Mouse (Mus musculus) megakaryocyte progenitor cell, adult 5-6 weeks (primary cell): ENCODE measurements at regions not wholly inside any gene's neighbourhood (a gene's known extent, or its start where the extent isn't known, plus 50 kb on each side); places are given as distances from the start of the nearest gene placed in this dataset.
A peak's percentile ranks its signal among the peaks of the same experiment; 100 is the strongest.
"Not testable (repeated sequence)": the region's sequence is repeated elsewhere in the genome, so short reads cannot be mapped to it uniquely, and the experiment has no call there.

Source experiments
- ATAC-seq: replicated peaks from 2 replicates; pipeline ENCODE4 v1.8.0; 2016; ENCODE audit warnings: mild to moderate bottlenecking, moderate TSS enrichment, inconsistent platforms; ENCODE audit not compliant: poor library complexity

- ATAC-seq: no peak
These were observed 847.3 kb downstream of the Bcl11a start for GRCm38 (mm10) chr11:24925135-24925534.

- ATAC-seq: no peak
These were observed 865.8 kb downstream of the Bcl11a start for GRCm38 (mm10) chr11:24943646-24944045.

DNA sequence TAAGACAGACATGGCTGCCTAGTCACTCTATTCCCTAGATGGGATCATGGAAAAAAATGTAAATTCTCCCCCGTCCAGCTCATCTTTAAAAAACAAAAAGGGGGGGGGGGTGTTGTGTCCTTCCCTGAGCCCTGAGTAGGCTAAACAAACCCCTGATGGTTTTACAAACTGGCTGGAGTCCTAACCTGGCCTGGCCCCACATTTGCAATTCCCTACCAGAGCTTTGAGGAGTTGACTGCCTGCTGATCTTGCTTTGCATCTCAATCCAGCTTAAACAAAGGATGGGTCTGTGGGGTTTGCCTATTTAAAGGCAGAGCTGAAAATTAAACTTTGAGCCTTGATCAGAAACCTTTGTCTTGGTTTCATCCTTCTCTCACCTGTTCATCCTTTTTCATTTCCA, 873.3 kb downstream of the Bcl11a start:
- no peak for ATAC-seq

- ATAC-seq: no peak
These were observed 894.5 kb downstream of the Bcl11a start for GRCm38 (mm10) chr11:24972359-24972758.

DNA sequence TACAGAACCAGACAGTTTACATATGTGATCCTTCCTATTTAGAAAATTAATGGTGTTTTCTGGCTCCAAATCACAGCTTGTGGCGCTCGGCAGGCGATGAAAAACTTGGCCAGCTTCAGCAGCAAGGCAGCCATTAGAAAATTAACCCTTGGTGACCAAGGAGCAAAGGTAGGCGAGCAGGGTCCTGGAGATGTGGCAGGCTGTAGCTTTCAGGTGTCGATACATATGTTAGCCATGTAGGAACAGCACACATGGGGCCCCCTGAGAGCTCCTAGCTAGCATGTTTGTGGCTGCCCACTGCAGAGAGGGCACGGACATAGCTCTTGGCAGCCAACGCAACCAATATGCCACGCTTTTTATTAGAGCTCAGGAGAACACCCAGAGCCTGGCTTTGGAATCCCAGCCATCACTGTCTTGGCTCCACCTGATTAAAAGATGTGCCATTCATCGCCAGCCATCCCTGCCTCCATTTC, 902.4 kb downstream of the Bcl11a start:
- no peak for ATAC-seq

DNA sequence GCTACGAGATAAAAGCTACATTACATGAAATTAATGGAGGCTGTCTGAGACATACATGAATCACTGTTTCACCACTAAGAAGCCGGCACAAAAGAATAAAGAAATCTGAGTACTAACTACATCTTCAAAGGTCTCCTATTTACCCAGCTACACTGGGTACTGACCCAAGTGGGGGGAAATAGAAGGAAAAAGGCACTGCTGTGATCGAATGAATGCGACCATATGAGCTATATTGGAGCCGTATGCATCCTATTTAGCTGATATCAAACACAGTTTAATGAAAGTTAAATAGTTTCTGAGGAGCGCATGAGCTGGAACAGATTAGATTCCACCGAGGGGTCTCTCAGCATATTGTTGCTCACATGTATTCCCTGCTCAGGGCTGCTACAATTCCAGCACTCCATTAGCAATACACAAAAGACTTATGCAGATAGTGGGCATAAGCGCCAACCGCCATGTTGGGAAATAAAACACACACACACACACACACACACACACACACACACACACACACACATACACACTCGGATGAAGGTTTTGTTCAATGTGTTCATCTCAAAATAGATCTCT, 905.3 kb downstream of the Bcl11a start:
- no peak for ATAC-seq

GRCm38 (mm10) chr11:25005491-25005890, 927.6 kb downstream of the Bcl11a start:
- no peak for ATAC-seq

DNA sequence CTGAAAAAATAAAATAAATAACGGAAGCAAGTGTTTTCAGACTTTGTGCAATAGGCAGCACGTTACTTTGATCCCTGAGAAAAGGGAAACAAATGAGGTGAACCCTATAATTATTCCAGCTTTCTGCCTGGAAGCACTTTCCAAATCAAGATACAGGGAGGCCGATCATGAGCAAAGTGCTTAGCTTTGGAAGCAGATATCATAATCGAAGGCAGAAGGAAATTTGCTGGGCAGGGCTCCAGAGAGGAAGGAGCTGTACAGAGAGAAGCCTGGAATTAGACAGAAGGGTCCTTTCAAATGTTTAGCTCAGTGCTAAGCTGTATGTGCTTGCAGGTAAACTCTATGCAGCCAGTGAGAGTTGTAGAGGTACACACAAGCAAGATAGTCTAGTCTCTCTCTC, 948.9 kb downstream of the Bcl11a start:
- ATAC-seq: no peak

DNA sequence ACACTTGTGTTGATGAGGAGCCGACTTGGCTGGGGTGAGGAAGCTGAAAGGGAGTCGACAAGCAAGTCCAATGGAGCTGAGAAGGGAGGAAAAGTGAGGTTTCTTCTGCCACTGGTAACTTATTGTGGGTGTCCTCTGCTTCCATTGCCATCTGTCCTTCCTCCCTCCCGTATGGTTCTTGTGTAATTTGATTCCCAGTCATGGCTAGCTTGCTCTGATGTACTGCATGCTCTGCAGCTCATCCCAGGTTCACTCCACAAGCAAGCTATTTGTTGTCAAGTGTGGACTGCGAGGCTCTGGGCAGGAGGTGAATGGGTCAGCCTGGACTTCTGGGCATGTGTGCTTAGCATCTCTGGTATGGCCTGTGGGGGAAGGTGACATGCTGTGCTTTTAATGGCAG, 963.1 kb downstream of the Bcl11a start:
- no peak for ATAC-seq

DNA sequence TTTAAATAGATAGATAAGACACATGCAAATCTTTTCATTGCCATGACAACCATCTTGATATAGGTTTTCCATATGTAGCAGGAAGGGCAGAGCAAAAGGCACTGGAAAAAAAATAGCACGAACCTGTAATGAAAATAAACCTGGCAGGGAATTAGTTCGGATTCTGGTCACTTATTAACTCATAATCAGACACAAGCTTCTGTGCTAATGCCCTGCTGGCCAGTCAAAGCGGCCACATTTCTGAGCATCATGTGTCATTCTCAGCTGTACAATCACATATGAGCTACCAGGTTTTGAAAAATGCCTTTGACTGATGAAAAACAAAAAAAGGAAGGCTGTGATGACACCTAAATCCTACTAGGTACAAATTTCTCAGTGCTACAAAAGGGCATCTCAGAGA, 964.9 kb downstream of the Bcl11a start:
- no peak for ATAC-seq

DNA sequence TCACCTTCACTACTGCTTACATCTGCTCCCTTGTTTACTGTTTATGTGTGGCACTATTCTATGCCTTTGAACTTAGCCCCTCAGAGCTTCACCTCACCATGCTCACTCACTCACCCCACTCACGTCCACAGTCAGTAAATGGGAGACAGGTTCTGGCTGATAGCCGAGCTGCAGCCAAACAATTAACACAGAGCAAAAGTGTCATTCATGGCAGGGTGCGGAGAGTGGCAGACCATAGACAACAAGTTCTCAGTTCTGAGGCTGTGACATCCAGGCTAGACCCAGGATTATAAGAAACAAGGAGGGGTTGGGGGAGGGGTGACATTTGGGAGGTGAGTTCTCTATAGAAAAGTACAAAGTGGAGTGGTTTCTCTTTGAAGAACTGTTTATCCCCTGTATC, 967.5 kb downstream of the Bcl11a start:
- no peak for ATAC-seq

DNA sequence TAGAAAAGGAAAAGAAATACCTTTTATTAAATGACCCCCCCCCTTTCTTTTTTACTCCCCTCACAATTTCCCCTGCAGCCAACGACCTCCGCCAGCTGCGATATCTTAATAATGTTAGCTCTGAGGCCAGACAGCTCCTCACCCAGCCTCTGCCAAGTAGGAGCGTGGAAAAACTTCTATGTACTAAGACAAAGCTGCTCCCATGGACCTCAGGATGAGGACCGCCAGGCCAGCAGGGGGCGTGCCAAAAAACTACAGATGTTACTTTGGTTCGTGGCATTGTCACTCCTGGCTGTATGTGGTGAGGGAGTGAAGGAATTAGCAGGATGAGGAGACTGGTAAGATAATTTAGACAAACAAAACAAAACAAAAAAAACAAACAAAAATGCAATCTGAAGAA, 968.1 kb downstream of the Bcl11a start:
- ATAC-seq: no peak

- ATAC-seq: no peak
These were observed 977.8 kb downstream of the Bcl11a start for GRCm38 (mm10) chr11:25055698-25056097.

DNA sequence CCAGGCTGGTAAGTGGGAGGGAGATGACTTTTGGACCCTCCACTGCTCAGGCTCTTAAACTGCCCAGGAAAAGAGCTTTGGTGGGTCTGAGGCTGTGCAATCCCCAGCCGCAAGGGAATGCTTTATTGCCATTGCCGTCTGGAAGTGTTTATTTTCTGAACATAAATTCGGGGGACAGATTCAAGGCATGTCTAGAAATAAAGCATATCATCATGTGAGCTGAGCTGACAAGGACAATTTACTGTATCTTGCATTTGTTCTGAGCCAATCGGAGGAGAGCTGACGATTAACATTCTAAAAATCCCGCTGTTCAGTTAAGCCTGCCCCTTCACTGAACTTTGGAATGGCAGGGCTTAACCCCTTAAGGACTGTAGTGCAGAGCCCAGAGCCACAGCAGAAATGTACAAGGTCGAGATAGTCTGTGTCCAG, 979.3 kb downstream of the Bcl11a start:
- no peak for ATAC-seq

GRCm38 (mm10) chr11:25057543-25057942, 979.7 kb downstream of the Bcl11a start:
- no peak for ATAC-seq

GRCm38 (mm10) chr11:25063042-25063441, 985.2 kb downstream of the Bcl11a start:
- ATAC-seq: no peak

- no peak for ATAC-seq
These were observed 986.1 kb downstream of the Bcl11a start for GRCm38 (mm10) chr11:25063978-25064377.

DNA sequence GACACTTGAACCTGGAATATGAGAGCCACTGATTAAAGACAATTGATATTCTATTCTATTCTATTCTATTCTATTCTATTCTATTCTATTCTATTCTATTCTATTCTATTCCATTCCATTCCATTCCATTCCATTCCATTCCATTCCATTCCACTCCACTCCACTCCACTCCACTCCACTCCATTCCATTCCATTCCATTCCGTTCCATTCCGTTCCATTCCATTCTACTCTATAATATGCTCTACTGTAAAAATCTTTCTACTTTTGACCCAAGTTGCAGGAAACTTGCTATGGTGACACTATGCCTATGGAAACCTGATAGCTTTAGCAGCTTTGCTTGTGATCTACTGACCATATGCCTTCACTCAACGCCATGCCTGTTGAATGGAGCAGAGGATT, 1022.1 kb downstream of the Bcl11a start:
- ATAC-seq: not testable (repeated sequence)

- ATAC-seq: peak; percentile 46; the same call in 1 of the 2 replicates
These were observed 1026.6 kb downstream of the Bcl11a start for GRCm38 (mm10) chr11:25104432-25104831.

- ATAC-seq: no peak
These were observed 1046.6 kb downstream of the Bcl11a start for GRCm38 (mm10) chr11:25124458-25124857.

GRCm38 (mm10) chr11:25142226-25142625, 1064.4 kb downstream of the Bcl11a start:
- ATAC-seq: no peak

DNA sequence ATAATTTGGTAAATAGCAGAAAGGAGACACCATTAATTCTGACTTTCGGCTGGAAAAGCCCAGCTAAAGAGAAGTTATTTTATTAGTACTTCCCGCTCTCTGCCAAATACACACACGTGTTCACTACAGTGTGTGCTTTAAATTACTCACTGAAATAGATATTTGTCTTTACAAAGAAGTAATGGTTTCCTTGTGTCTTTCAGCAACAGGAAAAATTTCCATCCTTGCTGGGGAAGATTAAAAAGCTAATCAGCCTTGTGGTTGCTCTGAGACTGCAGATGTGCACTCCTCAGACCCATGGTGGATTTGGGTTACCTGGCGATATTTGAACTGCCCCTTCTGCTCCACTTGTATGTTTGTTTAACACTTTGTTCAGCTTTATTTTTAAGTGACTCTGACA, 1065.0 kb downstream of the Bcl11a start:
- no peak for ATAC-seq

GRCm38 (mm10) chr11:25147287-25147686, 1063.3 kb downstream of the 5730522E02Rik start:
- ATAC-seq: no peak
